Mouse (Mus musculus) monocyte, adult 5-6 weeks (primary cell): Measurements from ENCODE around the gene Sun2. TPM values are rescaled to one million over a fixed set of nuclear protein-coding genes. Genes with fewer than 3 reads are reported as not detected.

ENCODE experiments used
- ATAC-seq: fragments of 153-309, 156-312 bp; replicated peaks from 2 replicates; pipeline ENCODE4 v1.8.0; 2017; ENCODE audit warnings: mild to moderate bottlenecking; ENCODE audit not compliant: low TSS enrichment, insufficient number of reproducible peaks, severe bottlenecking, poor library complexity, low FRiP score
- total RNA-seq: library from RNA; stranded (forward); fragments of 200-1000, 200-491, 200-594 nt; gene quantifications from 3 replicates; pipeline ENCODE4 v1.2.3, GENCODE M21; 2017

Gene Sun2
- total RNA-seq, result 138 to 194 TPM (median 160 TPM) in 3 replicates

DNA sequence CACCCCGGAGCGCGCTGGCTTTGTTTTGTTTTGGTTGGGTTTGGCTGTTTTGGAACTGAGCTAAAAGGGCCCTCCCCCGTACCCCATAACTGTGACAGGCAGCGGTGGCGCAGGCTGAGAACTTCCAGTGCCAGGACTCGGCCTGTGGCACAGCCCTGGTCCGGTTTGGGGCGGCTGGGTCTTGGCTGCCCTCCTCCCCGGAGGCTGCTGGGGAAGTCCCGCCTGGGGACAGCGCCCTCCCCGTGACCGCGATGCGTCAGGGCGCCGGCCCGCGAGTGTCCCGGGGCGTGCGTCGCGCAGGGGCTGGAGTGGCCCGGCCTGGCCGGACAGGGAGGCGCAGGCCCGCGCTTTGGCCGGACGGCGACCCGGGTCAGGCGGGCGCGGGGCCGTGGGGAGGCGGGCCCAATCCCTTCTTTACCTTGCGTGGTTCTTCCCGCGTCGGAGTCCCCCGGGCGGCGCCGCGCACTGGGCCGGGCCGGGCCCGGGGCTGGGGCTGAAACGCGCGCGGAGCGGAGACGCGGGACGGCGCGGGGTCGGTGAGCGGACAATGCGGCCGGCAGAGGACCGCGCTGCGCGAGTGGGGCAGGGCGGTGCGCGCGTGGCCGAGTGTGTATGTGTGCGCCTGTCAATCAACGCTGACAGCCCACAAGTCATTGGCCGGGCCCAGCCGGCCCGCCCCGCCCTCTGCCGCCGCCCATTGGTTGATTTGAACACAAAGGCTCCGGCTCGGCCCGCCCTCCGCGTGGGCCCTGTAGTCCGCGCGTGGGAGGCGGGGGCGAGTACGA, at the start of gene Sun2:
TSS of gene Sun2 (minus strand) at position 616 of the 785 bp plus-strand sequence.
- peak; percentile 63 for ATAC-seq

DNA sequence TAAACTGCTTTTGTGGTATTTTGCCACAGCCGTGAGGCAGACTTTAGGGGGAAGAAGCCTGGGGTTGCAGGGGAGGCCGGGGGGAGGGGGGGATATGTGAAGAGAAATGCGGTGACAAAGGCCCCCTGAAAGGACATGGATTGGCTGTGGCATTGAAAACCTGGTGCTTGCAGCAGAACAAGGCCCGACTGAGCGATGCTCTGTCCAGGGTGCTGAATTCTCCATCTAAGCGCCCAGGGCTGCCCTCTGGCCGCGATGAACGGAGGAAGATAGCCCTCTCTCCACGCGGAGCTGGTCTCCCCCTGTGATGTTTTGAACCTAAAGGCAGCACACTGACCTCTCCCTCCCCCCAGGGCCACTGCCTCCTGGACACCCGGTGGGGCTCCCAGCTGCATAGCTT, 49.2 kb upstream of the Sun2 start:
- no peak for ATAC-seq

DNA sequence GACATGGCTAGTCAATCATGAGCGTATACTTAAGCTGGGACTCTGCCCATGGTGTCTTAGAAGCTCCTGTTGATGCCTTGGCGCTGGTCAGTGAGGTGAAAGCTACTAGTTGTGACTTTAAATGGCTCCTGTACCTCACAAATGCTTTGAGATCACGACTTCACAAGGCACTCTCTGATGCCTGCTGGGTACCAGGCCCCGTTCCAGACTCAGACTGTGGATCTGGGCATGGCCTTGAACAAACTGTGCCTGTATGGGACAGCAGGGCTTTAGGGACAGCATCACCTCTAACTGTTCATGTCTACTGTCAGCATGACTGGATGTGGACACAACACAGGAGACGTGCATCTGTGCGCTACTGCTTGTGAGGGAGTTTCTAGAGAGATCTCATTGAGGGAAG, 48.6 kb upstream of the Sun2 start:
- ATAC-seq, result no peak

DNA sequence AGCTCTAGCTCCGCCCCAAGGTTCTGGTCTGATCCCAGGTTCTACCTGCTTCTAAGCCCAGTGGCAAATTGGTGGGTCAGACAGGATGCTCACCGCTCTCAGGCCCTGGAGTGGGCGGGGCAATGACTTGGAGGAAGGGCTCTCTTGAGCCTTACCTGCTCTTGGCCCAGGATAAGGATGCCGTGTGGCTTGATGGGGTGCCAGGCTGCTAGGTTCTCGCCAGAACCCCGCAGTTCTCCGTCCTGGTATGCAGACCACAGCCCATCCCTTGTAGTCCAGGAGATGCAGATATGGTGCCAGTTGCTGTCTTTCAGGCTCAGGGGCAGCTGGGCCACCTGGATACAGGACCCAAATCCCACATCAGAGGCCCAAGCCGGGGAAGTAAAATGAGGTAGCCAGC, 47.8 kb upstream of the Sun2 start:
- ATAC-seq, result no peak

DNA sequence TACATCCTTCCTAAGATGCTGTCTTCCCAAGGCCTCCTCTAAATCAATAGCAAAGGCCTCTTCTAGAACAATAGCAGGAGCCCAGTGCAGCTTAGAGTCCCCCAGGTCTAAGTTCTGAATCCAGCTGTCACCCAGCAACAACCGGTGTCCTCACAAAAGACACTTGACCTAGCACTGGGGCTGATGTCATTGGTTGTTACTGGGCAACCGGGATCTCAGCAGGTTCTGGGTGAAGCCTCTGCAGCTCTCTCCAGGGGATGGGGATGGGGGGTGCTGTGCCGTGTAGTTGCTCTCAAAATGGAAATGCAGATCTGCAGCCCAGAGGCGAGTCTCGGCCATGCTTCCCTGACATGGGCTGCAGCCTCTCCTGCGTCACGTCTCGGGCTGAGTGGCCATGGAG, 45.5 kb upstream of the Sun2 start:
- ATAC-seq, result no peak

DNA sequence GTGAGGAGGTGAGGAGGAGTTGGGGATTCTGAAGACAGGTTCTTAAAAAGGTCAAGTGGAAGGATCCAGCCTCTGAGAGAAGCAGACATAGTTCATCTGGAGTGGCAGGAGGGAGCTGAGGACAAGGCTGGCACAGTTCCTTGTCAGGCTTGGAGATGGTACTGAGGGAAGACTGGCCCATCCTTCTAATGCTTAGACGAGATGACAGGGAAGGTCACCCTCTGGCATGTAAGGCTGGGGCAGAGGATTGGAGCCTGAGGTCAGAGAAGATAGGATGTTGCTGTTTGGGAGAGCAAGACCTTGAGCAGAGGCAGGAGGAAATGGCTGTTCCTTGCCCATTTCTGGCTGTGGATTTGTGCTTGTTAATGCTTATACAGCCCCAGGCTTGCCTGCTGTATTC, 42.7 kb upstream of the Sun2 start:
- no peak for ATAC-seq

DNA sequence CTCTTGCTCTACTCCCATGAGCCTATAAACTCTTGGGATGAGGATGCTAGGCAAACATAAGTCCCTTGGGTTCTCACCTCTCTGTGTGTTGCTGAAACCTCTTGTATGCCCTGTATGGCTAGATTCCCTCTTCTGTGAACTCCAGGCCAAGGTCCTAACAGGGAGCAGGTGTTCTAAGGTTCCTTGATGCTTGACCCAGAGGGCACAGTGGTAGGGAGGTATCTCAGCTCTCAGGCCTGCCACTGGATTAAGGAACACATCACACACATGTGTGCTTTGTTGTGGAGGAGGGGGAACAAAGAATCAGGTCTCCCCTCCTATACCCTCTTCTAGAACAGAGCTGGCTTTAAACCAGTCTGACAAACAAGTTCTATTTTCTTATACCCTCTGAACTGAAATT, 35.4 kb upstream of the Sun2 start, which contains the start of gene Dnal4:
TSS of gene Dnal4 (minus strand) at position 101 of the 400 bp plus-strand sequence.
- no peak for ATAC-seq

DNA sequence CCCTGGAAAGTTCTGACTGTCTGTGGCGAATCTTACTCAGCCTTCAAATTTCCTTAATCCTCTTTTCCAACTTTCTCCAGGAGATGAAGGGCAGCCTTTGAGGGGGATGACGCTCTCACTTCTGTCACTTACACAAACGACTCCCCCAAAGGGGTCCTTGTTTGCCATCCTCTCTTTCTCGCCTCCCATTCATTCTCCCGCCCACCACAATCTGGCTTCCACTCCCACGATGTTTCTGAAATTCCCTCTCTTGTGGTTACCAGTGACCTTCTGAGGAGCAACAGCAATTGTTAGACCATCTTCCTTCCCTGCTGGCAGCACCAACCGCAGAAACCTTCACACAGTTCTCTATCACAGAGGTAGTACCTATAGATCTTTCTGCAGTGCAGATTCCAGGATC, 33.3 kb upstream of the Sun2 start:
- ATAC-seq, result no peak

DNA sequence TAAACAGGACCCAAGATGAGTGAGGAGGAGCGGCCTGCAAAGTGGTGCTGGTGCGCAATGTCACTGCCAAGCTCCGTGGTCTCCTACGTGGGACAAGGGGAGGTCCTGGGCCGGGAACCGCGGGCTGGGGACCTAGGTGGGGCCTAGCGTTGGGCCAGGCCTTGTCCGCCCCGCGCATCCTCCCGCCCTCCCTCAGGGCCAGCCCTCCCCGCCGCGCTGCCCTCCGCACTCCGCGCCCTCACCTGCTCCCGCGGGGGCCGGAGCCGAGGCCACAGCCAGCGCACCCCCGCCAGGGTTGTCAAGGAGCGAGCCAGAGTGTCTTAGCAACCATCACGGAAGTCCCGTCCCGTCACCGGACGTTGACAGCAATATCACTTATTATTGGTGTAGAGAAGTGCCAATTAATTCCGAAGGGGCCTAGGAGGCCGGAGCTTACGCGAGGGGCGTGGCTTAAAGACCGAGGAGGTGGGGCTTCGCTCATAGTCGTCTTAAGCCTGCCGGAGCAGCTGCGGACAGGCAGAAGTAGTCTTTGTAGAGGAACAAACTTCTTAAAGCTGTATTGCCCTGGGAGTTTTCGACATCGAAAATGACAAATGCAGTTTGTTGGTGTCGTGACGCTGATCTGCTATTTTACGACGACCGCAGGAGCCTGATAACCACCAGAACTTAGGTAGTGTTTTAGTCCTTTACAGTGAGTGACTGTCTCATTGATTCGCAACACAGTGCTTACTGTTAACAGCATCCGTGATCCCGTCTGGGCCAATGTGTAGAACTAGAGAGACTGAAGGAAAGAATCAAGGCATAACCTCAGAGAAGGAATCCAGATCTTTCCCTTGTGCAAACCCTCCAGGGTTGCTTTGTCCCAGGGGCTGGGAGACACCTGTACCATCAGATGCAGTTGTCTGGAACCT, 32.0 kb upstream of the Sun2 start:
- ATAC-seq, result peak; percentile 99

DNA sequence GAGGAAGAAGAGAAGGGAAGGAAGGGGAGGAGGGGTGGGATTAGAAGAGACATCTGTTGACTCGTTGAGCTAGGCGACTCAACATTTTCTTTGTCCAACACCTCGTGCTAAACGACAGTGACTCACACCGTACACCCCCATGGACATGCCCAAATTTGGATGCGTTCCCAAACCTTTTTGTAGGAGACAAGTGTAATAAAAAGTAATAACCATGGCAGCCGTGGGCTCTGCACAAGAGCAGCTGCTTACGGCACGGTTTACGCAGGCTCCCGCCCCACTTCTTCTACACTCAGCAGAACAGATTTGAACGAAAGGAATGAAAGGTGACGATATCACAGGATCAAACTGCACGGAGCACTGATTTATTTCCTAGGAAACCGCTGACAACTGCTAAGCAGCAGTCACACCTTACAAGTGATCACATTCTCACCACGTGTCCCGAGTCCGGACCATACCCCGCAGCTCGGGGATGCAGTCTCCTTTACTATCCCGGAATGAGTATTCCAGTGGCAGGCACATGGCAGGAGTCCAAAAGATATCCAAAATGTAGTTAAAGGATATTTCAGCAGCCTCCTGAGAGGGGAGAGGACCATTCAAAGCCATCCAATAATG, 28.4 kb upstream of the Sun2 start:
- ATAC-seq, result no peak

DNA sequence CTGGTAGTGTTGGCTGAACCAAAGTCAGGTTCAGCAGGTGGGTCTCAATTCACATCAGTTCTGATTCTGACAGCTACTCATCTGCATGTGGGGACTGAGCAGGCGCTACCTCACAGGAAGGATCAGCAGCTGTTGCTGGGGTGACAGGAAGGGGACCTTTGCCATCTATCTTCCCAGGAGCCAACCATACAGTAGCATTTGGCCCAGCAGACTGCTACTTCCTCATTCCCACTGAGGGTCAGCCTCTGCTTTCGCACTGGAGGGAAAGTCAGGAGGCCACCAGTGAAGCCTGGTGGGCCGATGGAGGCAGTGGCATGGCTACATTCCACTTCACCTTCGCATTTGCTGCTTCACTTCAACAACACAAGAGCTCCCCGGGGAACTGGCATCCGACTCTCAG, 26.0 kb upstream of the Sun2 start:
- peak; percentile 57; the same call in 1 of the 2 replicates for ATAC-seq

DNA sequence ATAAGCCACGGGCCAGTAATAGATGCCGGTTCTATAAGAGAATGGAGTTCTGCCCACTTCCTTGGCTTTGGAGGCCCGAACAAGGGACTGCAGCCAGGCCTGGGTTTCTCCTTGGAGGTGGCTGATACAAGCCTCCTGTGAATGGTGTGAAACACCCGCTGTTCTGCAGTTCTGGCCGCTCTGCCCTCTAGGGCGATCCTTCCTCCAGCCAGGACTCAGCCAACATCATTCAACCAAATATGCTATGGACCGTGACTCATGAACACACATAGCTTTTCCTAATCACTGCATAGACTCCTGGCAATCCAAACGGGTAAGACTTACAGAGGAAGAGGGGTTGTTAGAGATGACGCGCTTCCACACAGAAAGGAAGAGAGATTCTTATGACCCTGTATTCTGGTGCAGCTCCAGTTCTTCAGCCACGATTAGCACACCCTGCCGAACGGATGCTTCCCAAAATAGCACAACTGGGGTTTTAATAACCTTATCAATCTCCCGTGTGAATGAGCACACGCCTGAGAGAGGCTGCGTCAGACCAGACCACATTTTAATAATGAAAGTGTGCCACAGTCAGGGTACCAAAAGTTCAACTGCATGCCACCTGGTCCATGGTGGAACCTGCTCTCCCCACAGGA, 25.1 kb upstream of the Sun2 start:
- ATAC-seq, result no peak

DNA sequence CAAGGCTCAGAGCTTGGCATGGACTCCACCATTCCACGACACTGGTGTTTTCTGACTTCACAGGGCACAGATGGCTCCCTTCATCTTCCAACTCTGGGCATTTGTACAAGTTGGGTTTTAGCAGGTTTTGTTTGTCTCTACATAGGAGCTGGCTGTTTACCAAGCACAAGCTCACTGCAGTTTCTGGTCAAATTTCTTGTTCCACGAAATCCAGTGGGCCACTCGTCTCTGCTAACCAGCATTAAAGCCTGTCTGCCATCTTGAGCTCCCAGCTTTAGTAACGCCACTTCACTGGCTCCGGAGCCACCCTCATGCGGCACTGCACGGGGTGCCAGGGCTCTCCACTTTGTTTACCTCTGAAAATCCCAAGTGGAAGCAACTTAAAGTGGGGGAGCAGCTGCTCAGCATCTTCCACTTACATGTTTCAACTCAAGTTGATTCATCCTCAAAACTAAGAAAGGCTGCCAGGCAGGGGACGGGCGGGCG, 24.3 kb upstream of the Sun2 start:
- ATAC-seq, result no peak

DNA sequence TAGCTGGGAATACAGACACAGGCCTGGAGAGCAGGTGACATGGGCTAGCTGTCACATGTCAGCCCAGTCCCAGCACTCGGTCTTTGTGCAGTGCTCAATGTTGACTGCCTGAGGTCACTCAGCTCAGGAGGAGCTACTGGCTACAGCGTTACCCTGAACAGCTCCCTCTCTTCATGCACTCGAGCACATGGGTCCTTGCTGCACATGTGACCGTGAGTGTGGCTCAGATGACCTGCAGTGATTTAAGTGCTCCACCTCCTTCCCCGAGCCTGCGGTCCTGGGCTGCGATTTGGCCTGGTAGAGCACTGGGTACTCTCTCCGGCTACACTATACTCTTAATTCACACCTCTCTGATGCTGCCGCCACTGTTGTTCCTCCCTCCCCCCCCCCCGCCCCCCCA, 23.8 kb upstream of the Sun2 start:
- ATAC-seq, result no peak

DNA sequence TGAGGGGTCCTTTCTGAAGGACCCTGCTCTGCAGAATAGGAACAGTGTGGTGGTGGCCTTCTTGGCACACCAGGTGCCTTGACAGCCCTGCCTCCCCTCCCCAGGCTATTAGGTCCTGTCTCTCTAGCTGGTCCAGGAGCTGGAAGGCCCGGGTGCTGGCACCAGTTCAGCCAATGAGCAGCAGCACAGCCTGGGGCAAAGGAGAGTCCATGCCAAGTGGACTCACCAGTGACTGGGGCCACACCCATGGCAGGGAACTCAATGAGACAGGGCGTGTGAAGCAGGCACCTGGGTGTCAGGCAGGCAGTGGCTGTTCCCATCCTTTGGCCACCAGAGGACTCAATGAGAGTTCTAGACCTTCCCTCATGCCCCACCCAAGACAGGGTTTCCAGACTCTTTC, 23.0 kb upstream of the Sun2 start:
- ATAC-seq, result no peak

DNA sequence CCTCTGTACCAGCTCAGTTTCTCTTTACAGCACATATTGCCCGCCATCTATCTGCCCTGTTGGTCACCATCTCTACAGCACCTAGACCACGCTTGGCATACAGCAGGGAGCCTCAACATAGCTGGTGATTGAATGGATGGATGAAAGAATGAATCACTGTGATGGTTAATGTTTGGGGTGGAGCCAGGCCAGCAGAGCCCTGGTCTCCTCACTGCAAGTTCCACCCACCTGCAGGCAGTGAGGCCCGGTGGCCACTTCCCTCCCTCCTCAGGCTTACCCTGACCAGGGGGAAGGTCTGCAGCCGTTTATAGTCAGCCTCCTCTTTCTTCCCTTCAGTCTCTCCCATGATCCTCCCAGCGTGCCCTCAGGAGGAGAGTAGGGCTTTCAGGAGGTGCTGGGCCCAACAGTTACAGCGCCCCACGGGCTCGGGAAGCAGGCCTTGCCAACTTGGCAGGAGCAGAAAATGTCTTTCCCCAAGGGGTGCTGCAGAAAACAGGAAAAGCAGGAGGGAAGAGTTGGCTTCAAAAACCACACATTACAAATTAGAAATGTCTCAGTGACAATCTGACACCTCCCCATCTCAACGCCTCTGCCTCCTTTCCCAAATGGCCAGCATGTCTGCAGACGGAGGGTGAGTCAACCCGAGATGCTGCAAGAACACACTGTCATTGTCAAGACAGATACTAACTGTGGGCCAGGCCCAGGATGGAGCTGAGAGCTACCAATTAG, 22.4 kb upstream of the Sun2 start:
- no peak for ATAC-seq

DNA sequence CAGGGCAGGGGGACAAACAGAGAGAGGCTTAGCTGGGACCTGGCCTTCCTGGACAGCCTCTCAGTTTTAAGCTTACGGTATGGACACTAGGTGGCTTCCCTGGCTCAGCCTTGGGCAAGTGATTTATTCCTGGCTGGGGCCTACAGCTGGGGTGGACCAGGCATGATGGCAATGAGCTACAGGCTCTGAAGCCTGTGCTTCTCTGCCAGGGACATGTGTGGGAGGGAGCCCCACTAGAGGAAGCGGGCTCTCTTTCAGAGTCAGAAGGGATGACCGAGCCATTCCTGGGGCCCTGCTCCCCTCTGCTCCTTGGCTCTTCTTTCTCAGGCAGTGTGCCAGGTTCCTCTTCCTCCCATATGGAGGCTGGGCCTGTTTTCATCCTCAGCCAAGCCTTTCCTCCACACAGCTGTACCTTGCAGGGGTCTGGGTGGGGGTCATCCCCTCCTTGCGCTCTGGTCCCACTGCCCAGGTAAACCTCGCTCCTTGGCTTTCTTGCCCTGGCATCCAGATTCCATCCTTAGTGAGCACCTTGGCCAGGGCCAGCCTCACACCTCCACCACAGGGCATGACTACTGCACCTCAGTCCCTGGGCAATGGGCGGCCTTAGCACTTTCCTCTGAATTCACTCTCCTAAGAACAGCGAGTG, 21.4 kb upstream of the Sun2 start:
- ATAC-seq, result no peak

DNA sequence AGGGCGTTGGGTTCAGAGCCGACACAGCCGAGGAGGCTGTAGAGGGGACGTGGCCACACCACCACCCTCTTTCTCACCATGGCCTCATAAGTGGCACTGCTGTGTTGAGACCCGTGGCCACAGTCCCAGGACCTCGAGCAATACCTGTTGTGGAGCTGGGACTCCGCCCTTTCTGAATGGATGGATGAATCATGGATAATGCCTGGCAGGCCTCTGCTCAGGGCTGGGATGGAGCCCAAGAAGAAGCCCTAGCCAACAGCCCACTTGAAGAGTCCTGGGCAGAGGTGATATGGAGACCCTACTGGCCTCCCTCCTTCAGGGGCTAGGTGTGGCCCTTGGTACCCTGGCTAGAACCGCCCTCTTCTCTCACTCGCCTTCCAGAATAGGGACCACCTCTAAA, 20.7 kb upstream of the Sun2 start:
- ATAC-seq, result no peak
